Mouse (Mus musculus) heart, postnatal 14 days (tissue): ENCODE measurements around the gene Cstf3. TPM values are rescaled to one million over a fixed set of nuclear protein-coding genes. Genes with fewer than 3 reads are reported as not detected.
A peak's percentile ranks its signal among the peaks of the same experiment; 100 is the strongest.

Experiments used
- DNase-seq, 2 experiments: peaks; one replicate each; pipeline ENCODE4 v3.0.0; 2021 to 2022
- intact Hi-C: fragments of 180-260 bp; cut with DNase I; formaldehyde crosslinking; loops from one replicate; pipeline ENCODE4 v1.15.1; 2025
- total RNA-seq, 2 experiments: library from RNA; stranded (reverse); gene quantifications; 2 replicates each; pipeline ENCODE4 v1.2.3; 2021

The Cstf3 gene
- total RNA-seq, 2 experiments from 2014 or later = 16.4 to 18.3 TPM

GRCm38 (mm10) chr2:104591141-104591540, 818 bp downstream of the Cstf3 start:
- no peak for DNase-seq
- intact Hi-C loops = no loop called here

GRCm38 (mm10) chr2:104595063-104595462, 4.7 kb downstream of the Cstf3 start:
- intact Hi-C loops = no loop called here
- no peak for DNase-seq

- DNase-seq = no peak
- intact Hi-C loops = no loop called here
These were observed 13.1 kb downstream of the Cstf3 start for GRCm38 (mm10) chr2:104603431-104603830.

GRCm38 (mm10) chr2:104604718-104605117, 14.4 kb downstream of the Cstf3 start:
- intact Hi-C loops = no loop called here

GRCm38 (mm10) chr2:104605560-104605959, 15.2 kb downstream of the Cstf3 start:
- DNase-seq = no peak
- intact Hi-C loops = no loop called here

More at GRCm38 (mm10) chr2:104604718-104605117, 14.4 kb downstream of the Cstf3 start:
- DNase-seq = no peak

GRCm38 (mm10) chr2:104614786-104615185, 24.5 kb downstream of the Cstf3 start:
- no peak for DNase-seq
- intact Hi-C loops = no loop called here

GRCm38 (mm10) chr2:104615985-104616711, 25.8 kb downstream of the Cstf3 start:
- no peak for DNase-seq
- intact Hi-C loops = no loop called here

GRCm38 (mm10) chr2:104658659-104659058, 68.3 kb downstream of the Cstf3 start:
- no peak for DNase-seq
- intact Hi-C loops = no loop called here

GRCm38 (mm10) chr2:104663372-104664100, 73.2 kb downstream of the Cstf3 start:
- intact Hi-C loops = loop anchor here (5.0 kb wide), 1 partner anchor 221 kb away; no protein-coding TSS in a partner anchor
- no peak for DNase-seq

GRCm38 (mm10) chr2:104669122-104669804, 78.9 kb downstream of the Cstf3 start:
- DNase-seq = no peak
- intact Hi-C loops = no loop called here

- intact Hi-C loops = no loop called here
- DNase-seq = no peak
These were observed 81.4 kb downstream of the Cstf3 start for GRCm38 (mm10) chr2:104671724-104672123.

GRCm38 (mm10) chr2:104677326-104677725, 87.0 kb downstream of the Cstf3 start:
- intact Hi-C loops = no loop called here
- no peak for DNase-seq

- intact Hi-C loops = loop anchor here (1.0 to 5.0 kb wide), 2 partner anchors 90 to 543 kb away; no protein-coding TSS in a partner anchor
- DNase-seq = no peak
These were observed 94.4 kb downstream of the Cstf3 start for GRCm38 (mm10) chr2:104684771-104685170.

- intact Hi-C loops = loop anchor here (1.0 to 5.0 kb wide), 2 partner anchors 89 to 542 kb away; no protein-coding TSS in a partner anchor
- DNase-seq = peak; percentile 84 to 87
These were observed 95.1 kb downstream of the Cstf3 start for GRCm38 (mm10) chr2:104685418-104685817.

- intact Hi-C loops = loop anchor here (2.0 to 5.0 kb wide), 2 partner anchors 64 to 540 kb away; no protein-coding TSS in a partner anchor
- DNase-seq = no peak
These were observed 96.9 kb downstream of the Cstf3 start for GRCm38 (mm10) chr2:104687261-104687660.

GRCm38 (mm10) chr2:104688321-104688720, 98.0 kb downstream of the Cstf3 start:
- no peak for DNase-seq
- intact Hi-C loops = loop anchor here (5.0 kb wide), 1 partner anchor 539 kb away; no protein-coding TSS in a partner anchor

- no peak for DNase-seq
- intact Hi-C loops = loop anchor here (5.0 kb wide), 1 partner anchor 539 kb away; no protein-coding TSS in a partner anchor
These were observed 98.4 kb downstream of the Cstf3 start for GRCm38 (mm10) chr2:104688724-104689123.

- DNase-seq = no peak
- intact Hi-C loops = no loop called here
These were observed 100.4 kb downstream of the Cstf3 start for GRCm38 (mm10) chr2:104690720-104691119.

GRCm38 (mm10) chr2:104692551-104692950, 102.2 kb downstream of the Cstf3 start:
- no peak for DNase-seq
- intact Hi-C loops = no loop called here

- DNase-seq = no peak
These were observed 109.3 kb downstream of the Cstf3 start for GRCm38 (mm10) chr2:104699659-104700058.

GRCm38 (mm10) chr2:104703158-104703557, 112.8 kb downstream of the Cstf3 start:
- no peak for DNase-seq
- intact Hi-C loops = no loop called here

More at GRCm38 (mm10) chr2:104699659-104700058, 109.3 kb downstream of the Cstf3 start:
- intact Hi-C loops = no loop called here
